ENCODE assay signal across 15 mouse cellular contexts in genomic region chr2:73919642-73920041, GRCm38 (mm10). TPM values are rescaled to one million over a fixed set of nuclear protein-coding genes. Genes with fewer than 3 reads are reported as not detected.
DNase-seq lines count a peak whose midpoint lies in the region; ATAC-seq and TF ChIP-seq lines count a peak whose summit lies in the region.
"Had no signal": no experiment of that assay in that cellular context is flagged by ENCODE, and none has a peak within 500 bp of the region (broad histone marks: within the 10 kb centered on the region; RNA-seq: fewer than 3 reads in every experiment).

No protein-coding gene starts in this region.

- no peak for ATAC-seq in megakaryocyte-erythroid progenitor cell, adult 5-6 weeks (replicated peaks; ENCODE audit: low FRiP score, low TSS enrichment, poor library complexity, severe bottlenecking)
- ATAC-seq: forebrain, postnatal 0 days had no signal

- intact Hi-C loops in left cerebral cortex, adult 2 months (cut with DNase I), result loop anchor here (10.0 kb wide), 1 partner anchor 75 kb away; no protein-coding TSS in a partner anchor

- H3K4me3 ChIP-seq in left cerebral cortex, adult 2 months, result no peak overlapping the region
- H3K4me3 ChIP-seq: liver, embryonic 15.5 days; megakaryocyte, embryonic 14.5 days; stomach, embryonic 15.5 days had no signal

- DNase-seq in adrenal gland, postnatal 10 days, result peak; percentile 40
- DNase-seq in adrenal gland, adult 18-20 months (ENCODE audit: low spot score in 2 of 2), result no peak
- peak; percentile 48 for DNase-seq in testis, postnatal 14 days (ENCODE audit: low spot score)
- DNase-seq in testis, postnatal 10 days (ENCODE audit: low spot score), result no peak
- peak; percentile 20 to 46 for DNase-seq in left cerebral cortex, adult 2 months (ENCODE audit: extremely low spot score in 1 of 2, low spot score in 2 of 2)
- peak; percentile 77 for DNase-seq in telencephalon, adult 2 months (ENCODE audit: low read depth, low spot score)
- DNase-seq in retina, embryonic 14.5 days (ENCODE audit: low spot score), result no peak
- DNase-seq: cerebellum, adult 11-12 months; forebrain, postnatal 0 days; kidney, postnatal 36 days; retina, postnatal 1 day had no signal

- H3K27ac ChIP-seq in left cerebral cortex, adult 2 months, result no peak overlapping the region
- H3K27ac ChIP-seq: liver, embryonic 15.5 days; stomach, embryonic 15.5 days had no signal

- no peak for TF ChIP-seq CTCF in left cerebral cortex, adult 2 months (IDR thresholded peaks at IDR 0.05)

RNA-seq across cellular contexts. Expression of gene Atp5g3, which starts 8.5 kb away (rescaled TPM):
- 100 to 1,000 TPM; 733 to 867 TPM for total RNA-seq in adrenal gland, postnatal 10 days (2021)
- 100 to 1,000 TPM; 540 to 822 TPM for total RNA-seq in adrenal gland, adult 18-20 months (2021)
- total RNA-seq in left cerebral cortex, adult 2 months (2021), result 100 to 1,000 TPM; 473 to 508 TPM
- 940 and 1,011 TPM in 2 replicates for total RNA-seq in megakaryocyte-erythroid progenitor cell, adult 5-6 weeks (2014; fragmentation: Nextera tagmentation)
- total RNA-seq in megakaryocyte-erythroid progenitor cell, adult 5-6 weeks (2017), result 182 and 210 TPM in 2 replicates

RNA-seq across cellular contexts. Expression of gene Atf2, which starts 27.2 kb away (rescaled TPM):
- 10 to 100 TPM; 68.2 to 88.0 TPM for total RNA-seq in adrenal gland, postnatal 10 days (2021)
- 10 to 100 TPM; 73.4 to 74.3 TPM for total RNA-seq in adrenal gland, adult 18-20 months (2021)
- total RNA-seq in left cerebral cortex, adult 2 months (2021), result 100 to 1,000 TPM; 163 to 167 TPM
- 72.9 and 80.5 TPM in 2 replicates for total RNA-seq in megakaryocyte-erythroid progenitor cell, adult 5-6 weeks (2014; fragmentation: Nextera tagmentation)
- 45.8 and 46.2 TPM in 2 replicates for total RNA-seq in megakaryocyte-erythroid progenitor cell, adult 5-6 weeks (2017)

Comparison
In these comparisons a context has a peak if more than half of its experiments do, and no peak if none do; other contexts are left out.
1. DNase-seq: peak in adrenal gland, postnatal 10 days (single experiment), testis, postnatal 14 days (single experiment), left cerebral cortex, adult 2 months (2 of 2) and telencephalon, adult 2 months (single experiment); none in adrenal gland, adult 18-20 months (0 of 2), testis, postnatal 10 days (single experiment) and retina, embryonic 14.5 days (single experiment).